ENCODE assay signal across 8 mouse cellular contexts in genomic region chr4:141148009-141148801, GRCm38 (mm10). TPM values are rescaled to one million over a fixed set of nuclear protein-coding genes. Genes with fewer than 3 reads are reported as not detected.
DNase-seq lines count a peak whose midpoint lies in the region; ATAC-seq lines count a peak whose summit lies in the region.

No protein-coding gene starts in this region.

- peaks cover 26% of the 10 kb centered on the region for H3K4me1 ChIP-seq in embryonic facial prominence, embryonic 10.5 days
- peaks cover 20% of the 10 kb centered on the region for H3K4me1 ChIP-seq in limb, embryonic 12.5 days (replicated peaks)
- H3K4me1 ChIP-seq in midbrain, embryonic 16.5 days (ENCODE audit: control insufficient read depth, insufficient read depth, low read length), result peaks cover 31% of the 10 kb centered on the region

- 0 out of 2 replicates have a peak, but pooled peaks cover 2% of the 10 kb centered on the region for H3K36me3 ChIP-seq in embryonic facial prominence, embryonic 10.5 days (replicated peaks)
- H3K36me3 ChIP-seq in limb, embryonic 12.5 days, result no peaks in the 10 kb centered on the region; the same call in 1 of the 2 replicates
- no peaks in the 10 kb centered on the region for H3K36me3 ChIP-seq in midbrain, embryonic 16.5 days (ENCODE audit: control insufficient read depth, insufficient read depth, low read length)

- peak overlapping the region; percentile 95 for H3K27ac ChIP-seq in embryonic facial prominence, embryonic 10.5 days (replicated peaks)
- H3K27ac ChIP-seq in limb, embryonic 12.5 days, result peak overlapping the region; percentile 84
- H3K27ac ChIP-seq in midbrain, embryonic 16.5 days (ENCODE audit: low read length), result peak overlapping the region; percentile 93

- peak overlapping the region; percentile 85 for H3K4me2 ChIP-seq in limb, embryonic 12.5 days
- H3K4me2 ChIP-seq in midbrain, embryonic 16.5 days (ENCODE audit: low read length), result peak overlapping the region; percentile 63

- peak overlapping the region; percentile 95 for H3K9ac ChIP-seq in limb, embryonic 12.5 days (replicated peaks)
- peak overlapping the region; percentile 99 for H3K9ac ChIP-seq in midbrain, embryonic 16.5 days (ENCODE audit: low read depth, low read length)

- DNase-seq in gastrocnemius, postnatal 10 days, result peak; percentile 44
- no peak for DNase-seq in gastrocnemius, adult 18-20 months (ENCODE audit: low spot score)
- peak; percentile 38 for DNase-seq in ES-CJ7 (ENCODE audit: low read depth, low spot score)
- DNase-seq in embryonic facial prominence, embryonic 10.5 days (ENCODE audit: low spot score), result no peak
- peak; percentile 42 to 51 for DNase-seq in heart, postnatal 36 days
- peak; percentile 61 to 74 for DNase-seq in thymus, postnatal 36 days

- no peaks in the 10 kb centered on the region for H3K9me3 ChIP-seq in embryonic facial prominence, embryonic 10.5 days
- H3K9me3 ChIP-seq in limb, embryonic 12.5 days, result no peaks in the 10 kb centered on the region
- H3K9me3 ChIP-seq in midbrain, embryonic 16.5 days (replicated peaks; ENCODE audit: control insufficient read depth, low read length, poor library complexity, severe bottlenecking), result no peaks in the 10 kb centered on the region

- peak; percentile 72 for ATAC-seq in limb, embryonic 12.5 days (ENCODE audit: insufficient number of reproducible peaks, insufficient read depth, low FRiP score, low TSS enrichment, low read depth)
- ATAC-seq in midbrain, embryonic 16.5 days, result peak; percentile 80

- peak overlapping the region; percentile 99 for H3K4me3 ChIP-seq in embryonic facial prominence, embryonic 10.5 days
- H3K4me3 ChIP-seq in limb, embryonic 12.5 days (replicated peaks), result peak overlapping the region; percentile 99
- H3K4me3 ChIP-seq in midbrain, embryonic 16.5 days (ENCODE audit: low read depth, low read length), result peak overlapping the region; percentile 99

- under 1% methylated on average over 66 of the region's 66 CpGs for WGBS in embryonic facial prominence, embryonic 10.5 days
- under 1% methylated on average over 62 of the region's 66 CpGs for WGBS in limb, embryonic 12.5 days
- WGBS in midbrain, embryonic 16.5 days, result under 1% methylated on average over 56 of the region's 66 CpGs

- intact Hi-C loops in heart, postnatal 36 days (cut with DNase I), result loop anchor here (5.0 to 10.0 kb wide), 2 partner anchors 64 to 647 kb away; partner anchors contain the start of genes Casp9, Dnajc16 and Rsg1

- no peaks in the 10 kb centered on the region for H3K27me3 ChIP-seq in embryonic facial prominence, embryonic 10.5 days (replicated peaks; ENCODE audit: low read depth, poor library complexity, severe bottlenecking)
- no peaks in the 10 kb centered on the region for H3K27me3 ChIP-seq in limb, embryonic 12.5 days
- H3K27me3 ChIP-seq in midbrain, embryonic 16.5 days (ENCODE audit: control insufficient read depth, insufficient read depth, low read depth, low read length), result no peaks in the 10 kb centered on the region

RNA-seq across cellular contexts. Expression of gene Fbxo42, which starts 0.5 kb away (rescaled TPM):
- total RNA-seq in gastrocnemius, postnatal 10 days (2021), result 10 to 100 TPM; 10.0 to 11.4 TPM
- total RNA-seq in gastrocnemius, adult 18-20 months (2021), result 10 to 100 TPM; 10.8 to 11.2 TPM
- 29.3 and 30.6 TPM in 2 replicates for polyA plus RNA-seq in embryonic facial prominence, embryonic 10.5 days (2016; fragmentation: Nextera tagmentation; extraction: Ambion mirVana)
- 10 to 100 TPM; 11.4 to 11.8 TPM for total RNA-seq in heart, postnatal 36 days (2021)
- polyA plus RNA-seq in limb, embryonic 12.5 days (2016; fragmentation: Nextera tagmentation; extraction: Ambion mirVana), result 31.2 and 32.0 TPM in 2 replicates
- 25.5 TPM in 2 replicates for polyA plus RNA-seq in midbrain, embryonic 16.5 days (2015; fragmentation: Nextera tagmentation; extraction: Ambion mirVana)

RNA-seq across cellular contexts. Expression of gene Szrd1, which starts 8.6 kb away (rescaled TPM):
- 100 to 1,000 TPM; 173 to 178 TPM for total RNA-seq in gastrocnemius, postnatal 10 days (2021)
- total RNA-seq in gastrocnemius, adult 18-20 months (2021), result 100 to 1,000 TPM; 160 to 163 TPM
- polyA plus RNA-seq in embryonic facial prominence, embryonic 10.5 days (2016; fragmentation: Nextera tagmentation; extraction: Ambion mirVana), result 37.4 and 39.0 TPM in 2 replicates
- total RNA-seq in heart, postnatal 36 days (2021), result 10 to 100 TPM; 91.0 to 93.7 TPM
- polyA plus RNA-seq in limb, embryonic 12.5 days (2016; fragmentation: Nextera tagmentation; extraction: Ambion mirVana), result 34.2 and 34.5 TPM in 2 replicates
- polyA plus RNA-seq in midbrain, embryonic 16.5 days (2015; fragmentation: Nextera tagmentation; extraction: Ambion mirVana), result 24.5 and 25.1 TPM in 2 replicates

Comparison
In these comparisons a context has a peak if more than half of its experiments do, and no peak if none do; other contexts are left out.
1. DNase-seq: peak in gastrocnemius, postnatal 10 days (single experiment), ES-CJ7 (single experiment), heart, postnatal 36 days (2 of 2) and thymus, postnatal 36 days (2 of 2); none in gastrocnemius, adult 18-20 months (single experiment) and embryonic facial prominence, embryonic 10.5 days (single experiment).
2. Peak in every context shown above with its lines, with median percentiles within 50 percentile points of each other: H3K27ac ChIP-seq and H3K4me3 ChIP-seq.